Mouse (Mus musculus) embryonic fibroblast, embryonic 13.5 days (primary cell): Measurements from ENCODE around the gene Sirt1.

Experiments
- CTCF ChIP-seq: IDR thresholded peaks from 2 replicates; pipeline ENCODE4 v1.5.1; 2011; ENCODE audit warnings: mild to moderate bottlenecking, control low read depth, low read length, moderate library complexity, borderline replicate concordance; ENCODE audit not compliant: insufficient read depth
- POLR2A ChIP-seq: IDR thresholded peaks from 2 replicates; pipeline ENCODE4 v1.6.1; 2011; ENCODE audit warnings: low read depth, mild to moderate bottlenecking, control low read depth, low read length, moderate library complexity

DNA sequence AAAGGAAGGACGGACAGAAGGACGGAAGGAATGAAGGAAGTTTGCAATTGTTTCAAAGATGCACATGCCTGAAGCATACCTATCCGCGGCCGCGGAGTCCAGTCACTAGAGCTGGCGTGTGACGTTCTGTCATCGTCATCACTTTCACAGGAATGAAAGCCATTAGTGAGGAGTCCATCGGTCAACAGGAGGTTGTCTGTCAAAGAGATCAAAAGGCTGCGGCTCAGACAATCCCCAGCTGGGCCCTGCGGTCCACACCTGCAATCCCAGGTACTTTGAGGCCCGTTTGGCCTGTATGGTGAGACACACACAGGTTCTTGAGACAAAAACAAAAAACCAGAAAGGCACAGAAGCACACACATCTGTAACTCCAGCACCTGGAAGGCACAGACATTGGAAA is 44.6 kb downstream of the Sirt1 start:
- TF ChIP-seq CTCF (no peak), POLR2A (no peak)
